Mouse (Mus musculus): Measurements from ENCODE around the gene Drc7. TPM values are rescaled to one million over a fixed set of nuclear protein-coding genes. Genes with fewer than 3 reads are reported as not detected.
A peak's percentile ranks its signal among the peaks of the same experiment; 100 is the strongest.

Drc7 gene
- 0.47 and 0.60 TPM in 2 replicates for polyA plus RNA-seq (2014; fragmentation: Nextera tagmentation; extraction: Ambion mirVana)

GRCm38 (mm10) chr8:95054927-95055510, at the start of gene Drc7:
Gene Drc7, plus strand, starts transcription at chr8:95055103.
- Histone ChIP-seq H3K4me3 (ENCODE audit: low read depth, low read length) (no peak within 1 kb of the TSS), H3K9me3 (ENCODE audit: control insufficient read depth, low read length) (no peaks in the 10 kb centered on the region), H3K27me3 (replicated peaks; ENCODE audit: control insufficient read depth, insufficient read depth, low read length) (no peaks in the 10 kb centered on the region), H3K4me2 (ENCODE audit: low read depth, low read length) (no peak within 1 kb of the TSS), H3K4me1 (ENCODE audit: control insufficient read depth, insufficient read depth, low read length) (no peaks in the 10 kb centered on the region), H3K27ac (replicated peaks; ENCODE audit: low read depth, low read length) (no peak within 1 kb of the TSS), H3K36me3 (ENCODE audit: control insufficient read depth, insufficient read depth, low read length) (no peaks in the 10 kb centered on the region), H3K9ac (ENCODE audit: low read depth, low read length) (no peak within 1 kb of the TSS)
- WGBS, result 11% methylated on average over 2 of the region's 2 CpGs
- DNase-seq (ENCODE audit: low spot score), result peak; percentile 45
- ATAC-seq (ENCODE audit: low read depth), result peak; percentile 77

- H3K4me2 ChIP-seq (ENCODE audit: low read depth, low read length), result no peak overlapping the region
- H3K9ac ChIP-seq (ENCODE audit: low read depth, low read length), result no peak overlapping the region
- no peaks in the 10 kb centered on the region for H3K9me3 ChIP-seq (ENCODE audit: control insufficient read depth, low read length)
- WGBS, result 76% methylated on average over 14 of the region's 15 CpGs
- no peak for ATAC-seq (ENCODE audit: low read depth)
- no peaks in the 10 kb centered on the region for H3K27me3 ChIP-seq (replicated peaks; ENCODE audit: control insufficient read depth, insufficient read depth, low read length)
- H3K4me1 ChIP-seq (ENCODE audit: control insufficient read depth, insufficient read depth, low read length), result no peaks in the 10 kb centered on the region
- H3K36me3 ChIP-seq (ENCODE audit: control insufficient read depth, insufficient read depth, low read length), result no peaks in the 10 kb centered on the region
- no peak for DNase-seq (ENCODE audit: low spot score)
- H3K4me3 ChIP-seq (ENCODE audit: low read depth, low read length), result no peak overlapping the region
- no peak overlapping the region for H3K27ac ChIP-seq (replicated peaks; ENCODE audit: low read depth, low read length)
Measured at GRCm38 (mm10) chr8:95012442-95012919, 42.4 kb upstream of the Drc7 start.

GRCm38 (mm10) chr8:95015866-95016265, 39.0 kb upstream of the Drc7 start:
- Histone ChIP-seq H3K9ac (ENCODE audit: low read depth, low read length) (no peak overlapping the region), H3K4me3 (ENCODE audit: low read depth, low read length) (no peak overlapping the region), H3K36me3 (ENCODE audit: control insufficient read depth, insufficient read depth, low read length) (no peaks in the 10 kb centered on the region), H3K9me3 (ENCODE audit: control insufficient read depth, low read length) (no peaks in the 10 kb centered on the region), H3K27me3 (replicated peaks; ENCODE audit: control insufficient read depth, insufficient read depth, low read length) (no peaks in the 10 kb centered on the region), H3K27ac (replicated peaks; ENCODE audit: low read depth, low read length) (no peak overlapping the region), H3K4me2 (ENCODE audit: low read depth, low read length) (no peak overlapping the region), H3K4me1 (ENCODE audit: control insufficient read depth, insufficient read depth, low read length) (no peaks in the 10 kb centered on the region)
- DNase-seq (ENCODE audit: low spot score) (no peak), ATAC-seq (ENCODE audit: low read depth) (no peak)
- 67% methylated on average over 4 of the region's 4 CpGs for WGBS

DNA sequence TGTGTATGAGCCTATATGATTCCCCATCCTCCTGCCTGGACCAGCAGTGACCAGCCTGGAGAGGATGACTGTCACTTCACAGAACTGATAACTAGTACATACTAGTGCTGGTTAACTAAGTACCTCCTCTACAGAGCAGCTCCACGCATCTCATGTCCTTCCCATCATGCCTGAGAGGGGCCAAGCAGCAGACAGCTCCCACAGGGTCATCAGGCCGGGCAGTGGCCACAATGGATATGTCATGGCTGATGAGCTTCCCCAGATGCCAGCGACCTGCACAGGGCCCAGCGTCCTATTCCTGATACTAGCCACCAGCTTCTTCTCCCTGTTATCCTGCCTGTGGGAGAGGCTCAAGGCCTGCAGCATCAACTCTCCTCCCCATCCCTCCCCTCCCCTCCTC, 38.2 kb upstream of the Drc7 start:
- H3K27me3 ChIP-seq (replicated peaks; ENCODE audit: control insufficient read depth, insufficient read depth, low read length), result no peaks in the 10 kb centered on the region
- H3K27ac ChIP-seq (replicated peaks; ENCODE audit: low read depth, low read length), result no peak overlapping the region
- H3K4me2 ChIP-seq (ENCODE audit: low read depth, low read length), result no peak overlapping the region
- no peaks in the 10 kb centered on the region for H3K36me3 ChIP-seq (ENCODE audit: control insufficient read depth, insufficient read depth, low read length)
- H3K9ac ChIP-seq (ENCODE audit: low read depth, low read length), result no peak overlapping the region
- WGBS, result 53% methylated on average over 4 of the region's 4 CpGs
- H3K4me1 ChIP-seq (ENCODE audit: control insufficient read depth, insufficient read depth, low read length), result no peaks in the 10 kb centered on the region
- H3K4me3 ChIP-seq (ENCODE audit: low read depth, low read length), result no peak overlapping the region
- no peak for DNase-seq (ENCODE audit: low spot score)
- H3K9me3 ChIP-seq (ENCODE audit: control insufficient read depth, low read length), result no peaks in the 10 kb centered on the region
- no peak for ATAC-seq (ENCODE audit: low read depth)

- H3K4me1 ChIP-seq (ENCODE audit: control insufficient read depth, insufficient read depth, low read length), result no peaks in the 10 kb centered on the region
- H3K9ac ChIP-seq (ENCODE audit: low read depth, low read length), result no peak within 1 kb of the TSS
- H3K9me3 ChIP-seq (ENCODE audit: control insufficient read depth, low read length), result no peaks in the 10 kb centered on the region
- H3K4me3 ChIP-seq (ENCODE audit: low read depth, low read length), result no peak within 1 kb of the TSS
- ATAC-seq (ENCODE audit: low read depth) (no peak), DNase-seq (ENCODE audit: low spot score) (no peak)
- no peaks in the 10 kb centered on the region for H3K36me3 ChIP-seq (ENCODE audit: control insufficient read depth, insufficient read depth, low read length)
- H3K4me2 ChIP-seq (ENCODE audit: low read depth, low read length), result no peak within 1 kb of the TSS
- no peaks in the 10 kb centered on the region for H3K27me3 ChIP-seq (replicated peaks; ENCODE audit: control insufficient read depth, insufficient read depth, low read length)
- H3K27ac ChIP-seq (replicated peaks; ENCODE audit: low read depth, low read length), result no peak within 1 kb of the TSS
- whole genome bisulfite sequencing, result 76% methylated on average over 11 of the region's 11 CpGs
Measured at GRCm38 (mm10) chr8:95017451-95017850, 37.5 kb upstream of the Drc7 start, which contains the start of gene Adgrg3. Gene Adgrg3, plus strand, starts transcription at chr8:95017692.

GRCm38 (mm10) chr8:95017969-95018635, 36.8 kb upstream of the Drc7 start:
- Histone ChIP-seq H3K9ac (ENCODE audit: low read depth, low read length) (no peak overlapping the region), H3K4me3 (ENCODE audit: low read depth, low read length) (no peak overlapping the region), H3K27ac (replicated peaks; ENCODE audit: low read depth, low read length) (no peak overlapping the region), H3K4me2 (ENCODE audit: low read depth, low read length) (no peak overlapping the region), H3K36me3 (ENCODE audit: control insufficient read depth, insufficient read depth, low read length) (no peaks in the 10 kb centered on the region), H3K27me3 (replicated peaks; ENCODE audit: control insufficient read depth, insufficient read depth, low read length) (no peaks in the 10 kb centered on the region), H3K4me1 (ENCODE audit: control insufficient read depth, insufficient read depth, low read length) (no peaks in the 10 kb centered on the region), H3K9me3 (ENCODE audit: control insufficient read depth, low read length) (no peaks in the 10 kb centered on the region)
- no peak for DNase-seq (ENCODE audit: low spot score)
- WGBS, result 80% methylated on average over 9 of the region's 9 CpGs
- ATAC-seq (ENCODE audit: low read depth), result no peak

- Histone ChIP-seq H3K9ac (ENCODE audit: low read depth, low read length) (no peak overlapping the region), H3K36me3 (ENCODE audit: control insufficient read depth, insufficient read depth, low read length) (no peaks in the 10 kb centered on the region), H3K9me3 (ENCODE audit: control insufficient read depth, low read length) (no peaks in the 10 kb centered on the region), H3K4me2 (ENCODE audit: low read depth, low read length) (no peak overlapping the region), H3K4me3 (ENCODE audit: low read depth, low read length) (no peak overlapping the region), H3K27ac (replicated peaks; ENCODE audit: low read depth, low read length) (no peak overlapping the region), H3K4me1 (ENCODE audit: control insufficient read depth, insufficient read depth, low read length) (no peaks in the 10 kb centered on the region), H3K27me3 (replicated peaks; ENCODE audit: control insufficient read depth, insufficient read depth, low read length) (no peaks in the 10 kb centered on the region)
- no peak for DNase-seq (ENCODE audit: low spot score)
- no peak for ATAC-seq (ENCODE audit: low read depth)
- 57% methylated on average over 12 of the region's 12 CpGs for WGBS
Measured at GRCm38 (mm10) chr8:95020293-95020777, 34.6 kb upstream of the Drc7 start.

- no peak overlapping the region for H3K4me2 ChIP-seq (ENCODE audit: low read depth, low read length)
- WGBS, result 71% methylated on average over 10 of the region's 10 CpGs
- ATAC-seq (ENCODE audit: low read depth), result no peak
- H3K27me3 ChIP-seq (replicated peaks; ENCODE audit: control insufficient read depth, insufficient read depth, low read length), result no peaks in the 10 kb centered on the region
- H3K27ac ChIP-seq (replicated peaks; ENCODE audit: low read depth, low read length), result no peak overlapping the region
- DNase-seq (ENCODE audit: low spot score), result no peak
- no peak overlapping the region for H3K4me3 ChIP-seq (ENCODE audit: low read depth, low read length)
- no peaks in the 10 kb centered on the region for H3K4me1 ChIP-seq (ENCODE audit: control insufficient read depth, insufficient read depth, low read length)
- no peaks in the 10 kb centered on the region for H3K36me3 ChIP-seq (ENCODE audit: control insufficient read depth, insufficient read depth, low read length)
- H3K9ac ChIP-seq (ENCODE audit: low read depth, low read length), result no peak overlapping the region
- no peaks in the 10 kb centered on the region for H3K9me3 ChIP-seq (ENCODE audit: control insufficient read depth, low read length)
Measured at GRCm38 (mm10) chr8:95020821-95021220, 34.1 kb upstream of the Drc7 start.

DNA sequence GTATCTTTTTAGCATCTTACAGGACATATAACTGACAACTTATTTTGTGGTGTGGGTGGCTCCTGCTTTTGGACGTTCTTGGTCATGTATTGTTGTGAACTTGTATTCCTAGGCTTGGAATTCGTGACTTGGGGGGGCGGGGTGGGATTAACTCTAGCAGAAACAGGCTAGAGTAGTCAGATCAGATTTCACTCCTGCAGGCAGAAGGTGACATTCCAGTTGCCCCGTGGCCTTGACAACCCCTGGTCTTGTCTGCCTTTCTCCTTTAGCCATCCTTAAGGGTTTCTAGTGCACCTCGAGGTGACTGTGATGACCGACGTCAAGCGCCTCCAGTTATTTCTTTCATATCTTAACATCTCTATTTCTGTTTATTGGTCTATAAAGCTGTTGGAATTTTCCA, 31.7 kb upstream of the Drc7 start:
- 22% methylated on average over 8 of the region's 8 CpGs for WGBS
- Histone ChIP-seq H3K27ac (replicated peaks; ENCODE audit: low read depth, low read length) (no peak overlapping the region), H3K9ac (ENCODE audit: low read depth, low read length) (no peak overlapping the region), H3K9me3 (ENCODE audit: control insufficient read depth, low read length) (no peaks in the 10 kb centered on the region), H3K4me2 (ENCODE audit: low read depth, low read length) (no peak overlapping the region), H3K27me3 (replicated peaks; ENCODE audit: control insufficient read depth, insufficient read depth, low read length) (no peaks in the 10 kb centered on the region), H3K36me3 (ENCODE audit: control insufficient read depth, insufficient read depth, low read length) (no peaks in the 10 kb centered on the region), H3K4me3 (ENCODE audit: low read depth, low read length) (no peak overlapping the region), H3K4me1 (ENCODE audit: control insufficient read depth, insufficient read depth, low read length) (no peaks in the 10 kb centered on the region)
- ATAC-seq (ENCODE audit: low read depth), result no peak
- no peak for DNase-seq (ENCODE audit: low spot score)

Measured in embryonic facial prominence, embryonic 14.5 days (tissue).